Mouse (Mus musculus) lung, postnatal 36 days (tissue): Measurements from ENCODE around the gene Olfr1434.
"Not testable (repeated sequence)": the region's sequence is repeated elsewhere in the genome, so short reads cannot be mapped to it uniquely, and the experiment has no call there.

Experiments
- DNase-seq: peaks from one replicate; pipeline ENCODE4 v3.0.0; 2022; ENCODE audit warnings: mixed read lengths

Gene Olfr1434

GRCm38 (mm10) chr19:12279554-12279953 lies at the start of gene Olfr1434:
Gene Olfr1434, plus strand, starts transcription at chr19:12279854.
- no peak for DNase-seq

- not testable (repeated sequence) for DNase-seq
These were observed 47.2 kb upstream of the Olfr1434 start, which contains the start of gene Olfr1432 for GRCm38 (mm10) chr19:12232496-12232895. Gene Olfr1432, minus strand, starts transcription at chr19:12232596.

GRCm38 (mm10) chr19:12241559-12241958 lies 38.1 kb upstream of the Olfr1434 start, which contains the start of gene Olfr262:
Gene Olfr262, minus strand, starts transcription at chr19:12241659.
- no peak for DNase-seq

GRCm38 (mm10) chr19:12260732-12261131 lies 18.9 kb upstream of the Olfr1434 start, which contains the start of gene Olfr235:
Gene Olfr235, plus strand, starts transcription at chr19:12261032.
- no peak for DNase-seq

- DNase-seq, result no peak
These were observed 13.3 kb downstream of the Olfr1434 start for GRCm38 (mm10) chr19:12292979-12293378.

- not testable (repeated sequence) for DNase-seq
These were observed 19.4 kb downstream of the Olfr1434 start, which contains the start of gene Olfr1436 for GRCm38 (mm10) chr19:12299030-12299429. Gene Olfr1436, minus strand, starts transcription at chr19:12299130.

GRCm38 (mm10) chr19:12325001-12325400 lies 45.3 kb downstream of the Olfr1434 start, which contains the start of gene Olfr1437:
Gene Olfr1437, minus strand, starts transcription at chr19:12325101.
- DNase-seq, result no peak
